Mouse (Mus musculus) stomach, embryonic 15.5 days (tissue): ENCODE data around the gene Prmt1. TPM values are rescaled to one million over a fixed set of nuclear protein-coding genes. Genes with fewer than 3 reads are reported as not detected.
"Not testable (repeated sequence)": the region's sequence is repeated elsewhere in the genome, so short reads cannot be mapped to it uniquely, and the experiment has no call there.

Experiments
- ATAC-seq: fragments of 200-750 bp; cut with Nextera tagmentation; 2 replicates; pipeline ENCODE4 v1.8.0; 2017; ENCODE audit warnings: low read depth, moderate number of reproducible peaks, moderate TSS enrichment; ENCODE audit not compliant: insufficient read depth, low FRiP score
- H3K27ac ChIP-seq: fragments of 300-500 bp; sonication (generic); 2 replicates; pipeline ENCODE4 v1.5.1; 2015; ENCODE audit warnings: mild to moderate bottlenecking, inconsistent platforms
- H3K27me3 ChIP-seq: fragments of 300-500 bp; sonication (generic); replicated peaks from 2 replicates; pipeline ENCODE4 v1.6.1; 2015; ENCODE audit warnings: inconsistent platforms
- H3K36me3 ChIP-seq: fragments of 300-500 bp; sonication (generic); 2 replicates; pipeline ENCODE4 v1.6.1; 2015; ENCODE audit warnings: inconsistent platforms
- H3K4me1 ChIP-seq: fragments of 300-500 bp; sonication (generic); 2 replicates; pipeline ENCODE4 v1.6.1; 2015; ENCODE audit warnings: inconsistent platforms
- H3K4me2 ChIP-seq: fragments of 300-500 bp; sonication (generic); 2 replicates; pipeline ENCODE4 v1.6.1; 2015; ENCODE audit warnings: mild to moderate bottlenecking, inconsistent platforms
- H3K4me3 ChIP-seq: fragments of 300-500 bp; sonication (generic); replicated peaks from 2 replicates; pipeline ENCODE4 v1.5.1; 2015; ENCODE audit warnings: inconsistent platforms
- H3K9ac ChIP-seq: fragments of 300-500 bp; sonication (generic); 2 replicates; pipeline ENCODE4 v1.6.1; 2015; ENCODE audit warnings: inconsistent platforms
- H3K9me3 ChIP-seq: fragments of 300-500 bp; sonication (generic); 2 replicates; pipeline ENCODE4 v1.6.1; 2016; ENCODE audit warnings: inconsistent platforms
- WGBS: fragments of 180-500 bp; shearing (Covaris S2); methylation state at CpG from one replicate; pipeline ENCODE4 v1.1.7; 2015; 5-methylcytosine and 5-hydroxymethylcytosine counted together
- polyA plus RNA-seq: library from polyadenylated mRNA; unstranded; fragments of >200 nt; fragmentation: Nextera tagmentation; extraction: Ambion mirVana; gene quantifications from 2 replicates; pipeline ENCODE4 v1.2.1, GENCODE M21; 2015

Prmt1 gene
- 396 and 430 TPM in 2 replicates for polyA plus RNA-seq

DNA sequence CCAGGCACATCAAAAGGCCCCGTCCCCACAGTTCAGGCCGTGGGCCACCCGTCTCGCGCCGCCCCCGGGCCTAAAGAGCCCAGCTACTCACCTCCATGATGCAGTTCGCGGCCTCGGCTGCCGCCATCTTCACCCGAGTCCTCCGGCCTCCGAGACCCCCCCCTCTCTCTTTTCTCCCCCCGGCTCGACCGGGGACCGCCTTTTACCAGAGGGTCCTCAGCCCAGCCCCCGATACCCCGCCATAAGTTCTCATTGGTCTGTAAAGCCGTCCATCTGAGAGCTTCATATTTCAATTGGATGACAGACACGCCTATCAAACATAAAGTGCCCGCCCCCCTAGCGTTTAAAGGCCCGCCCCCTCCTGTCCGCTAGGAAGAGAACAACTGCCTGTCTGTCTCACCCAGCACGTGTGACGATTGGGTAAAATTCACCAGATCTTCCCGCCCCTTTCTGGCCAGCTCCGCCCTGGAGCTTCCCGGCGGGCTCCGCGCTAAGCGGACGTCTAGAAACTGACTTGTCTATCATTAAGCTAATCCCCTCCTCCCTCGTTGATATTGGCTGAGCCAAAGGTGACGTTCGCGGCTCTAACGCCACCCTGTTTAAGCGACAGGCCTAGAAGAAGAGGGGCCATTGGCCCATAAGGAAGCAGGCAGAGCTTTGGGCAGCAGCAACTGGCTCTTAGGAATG is at the start of gene Prmt1:
TSS of gene Prmt1 (minus strand) at position 377 of the 687 bp plus-strand sequence.
- Histone ChIP-seq H3K4me3 (peak within 1 kb of the TSS; percentile 73), H3K4me1 (peaks cover 33% of the 10 kb centered on the region), H3K27me3 (no peaks in the 10 kb centered on the region), H3K9ac (peak within 1 kb of the TSS; percentile 87), H3K9me3 (no peaks in the 10 kb centered on the region), H3K27ac (peak within 1 kb of the TSS; percentile 96), H3K4me2 (peak within 1 kb of the TSS; percentile 68), H3K36me3 (peaks cover 22% of the 10 kb centered on the region)
- WGBS = under 1% methylated on average over 42 of the region's 42 CpGs
- peak; percentile 96 for ATAC-seq

- Histone ChIP-seq H3K4me1 (no peaks in the 10 kb centered on the region), H3K27ac (no peak overlapping the region), H3K27me3 (no peaks in the 10 kb centered on the region), H3K4me3 (no peak overlapping the region), H3K9ac (no peak overlapping the region), H3K4me2 (no peak overlapping the region), H3K9me3 (no peaks in the 10 kb centered on the region), H3K36me3 (peaks cover 75% of the 10 kb centered on the region)
- WGBS = 80% methylated on average over 3 of the region's 3 CpGs
- no peak for ATAC-seq
These were observed 49.3 kb upstream of the Prmt1 start for GRCm38 (mm10) chr7:45035631-45036030.

GRCm38 (mm10) chr7:45033722-45034359 is 47.5 kb upstream of the Prmt1 start:
- H3K4me1 ChIP-seq = no peaks in the 10 kb centered on the region
- H3K27ac ChIP-seq = no peak overlapping the region
- no peaks in the 10 kb centered on the region for H3K27me3 ChIP-seq
- no peak overlapping the region for H3K9ac ChIP-seq
- H3K4me2 ChIP-seq = no peak overlapping the region
- no peak for ATAC-seq
- no peak overlapping the region for H3K4me3 ChIP-seq
- H3K36me3 ChIP-seq = peaks cover 83% of the 10 kb centered on the region
- 94% methylated on average over 19 of the region's 19 CpGs for WGBS
- H3K9me3 ChIP-seq = no peaks in the 10 kb centered on the region

DNA sequence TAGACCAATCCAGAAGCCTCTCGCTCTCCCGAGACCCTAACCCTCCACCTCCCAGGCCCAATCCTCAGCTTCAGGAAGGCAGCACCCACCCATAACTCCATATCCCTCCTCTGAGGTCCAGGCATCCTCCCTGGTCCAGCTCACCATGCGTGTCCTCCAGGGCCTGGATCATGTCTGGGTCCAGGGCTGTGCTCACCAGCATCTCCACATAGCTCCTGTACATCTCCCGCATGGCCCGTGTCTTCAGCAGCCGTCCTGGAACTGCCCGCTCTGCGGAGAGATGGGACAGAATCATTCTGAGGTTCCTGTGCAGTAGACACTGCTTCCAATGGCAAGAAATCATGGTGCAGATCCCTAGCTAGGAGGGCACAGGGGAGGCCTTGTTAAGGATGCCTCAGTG is 44.5 kb upstream of the Prmt1 start:
- Histone ChIP-seq H3K4me3 (no peak overlapping the region), H3K36me3 (peaks cover 83% of the 10 kb centered on the region), H3K27ac (no peak overlapping the region), H3K27me3 (no peaks in the 10 kb centered on the region), H3K4me1 (no peaks in the 10 kb centered on the region), H3K4me2 (no peak overlapping the region), H3K9ac (no peak overlapping the region), H3K9me3 (no peaks in the 10 kb centered on the region)
- ATAC-seq = no peak
- WGBS = 94% methylated on average over 8 of the region's 8 CpGs

GRCm38 (mm10) chr7:45029995-45030394 is 43.6 kb upstream of the Prmt1 start:
- Histone ChIP-seq H3K9me3 (no peaks in the 10 kb centered on the region), H3K4me2 (no peak overlapping the region), H3K4me1 (peaks cover under 1% of the 10 kb centered on the region; the same call in 1 of the 2 replicates), H3K36me3 (peaks cover 74% of the 10 kb centered on the region), H3K4me3 (no peak overlapping the region), H3K27ac (no peak overlapping the region), H3K9ac (no peak overlapping the region), H3K27me3 (no peaks in the 10 kb centered on the region)
- 92% methylated on average over 6 of the region's 6 CpGs for WGBS
- ATAC-seq = no peak

DNA sequence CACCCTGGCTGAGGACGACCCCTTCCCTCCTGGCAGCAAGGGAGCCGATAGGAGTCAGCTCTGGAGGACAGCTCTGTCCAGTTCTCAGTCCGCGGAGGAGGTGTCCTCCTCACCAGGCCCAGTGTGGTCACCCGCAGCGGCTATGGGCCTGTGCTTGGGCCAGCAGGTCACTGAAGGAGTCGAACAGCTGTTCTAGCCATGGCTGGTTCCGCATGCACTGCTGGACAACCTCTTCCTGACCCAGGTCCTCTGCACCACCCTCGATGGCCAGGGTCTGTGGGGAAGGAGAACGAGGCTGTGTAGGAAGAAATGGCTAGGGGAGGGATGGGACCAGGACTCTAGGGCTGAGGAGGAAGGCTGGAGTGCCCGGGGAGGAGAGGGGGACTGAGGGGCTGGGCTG is 42.0 kb upstream of the Prmt1 start:
- H3K9me3 ChIP-seq = no peaks in the 10 kb centered on the region
- no peak for ATAC-seq
- H3K4me1 ChIP-seq = peaks cover 5% of the 10 kb centered on the region; the same call in 1 of the 2 replicates
- H3K4me2 ChIP-seq = no peak overlapping the region
- H3K36me3 ChIP-seq = peaks cover 58% of the 10 kb centered on the region
- no peaks in the 10 kb centered on the region for H3K27me3 ChIP-seq
- no peak overlapping the region for H3K27ac ChIP-seq
- H3K4me3 ChIP-seq = no peak overlapping the region
- 86% methylated on average over 11 of the region's 11 CpGs for WGBS
- no peak overlapping the region for H3K9ac ChIP-seq

GRCm38 (mm10) chr7:45027761-45028160 is 41.4 kb upstream of the Prmt1 start:
- Histone ChIP-seq H3K27ac (no peak overlapping the region), H3K4me1 (peaks cover 5% of the 10 kb centered on the region; the same call in 1 of the 2 replicates), H3K4me3 (no peak overlapping the region), H3K4me2 (no peak overlapping the region), H3K27me3 (no peaks in the 10 kb centered on the region), H3K9ac (no peak overlapping the region), H3K36me3 (peaks cover 54% of the 10 kb centered on the region), H3K9me3 (no peaks in the 10 kb centered on the region)
- ATAC-seq = no peak
- WGBS = 82% methylated on average over 9 of the region's 9 CpGs

- Histone ChIP-seq H3K27ac (no peak overlapping the region; the same call in 1 of the 2 replicates), H3K4me1 (peaks cover 5% of the 10 kb centered on the region; the same call in 1 of the 2 replicates)
These were observed 39.9 kb upstream of the Prmt1 start for GRCm38 (mm10) chr7:45026256-45026655.

DNA sequence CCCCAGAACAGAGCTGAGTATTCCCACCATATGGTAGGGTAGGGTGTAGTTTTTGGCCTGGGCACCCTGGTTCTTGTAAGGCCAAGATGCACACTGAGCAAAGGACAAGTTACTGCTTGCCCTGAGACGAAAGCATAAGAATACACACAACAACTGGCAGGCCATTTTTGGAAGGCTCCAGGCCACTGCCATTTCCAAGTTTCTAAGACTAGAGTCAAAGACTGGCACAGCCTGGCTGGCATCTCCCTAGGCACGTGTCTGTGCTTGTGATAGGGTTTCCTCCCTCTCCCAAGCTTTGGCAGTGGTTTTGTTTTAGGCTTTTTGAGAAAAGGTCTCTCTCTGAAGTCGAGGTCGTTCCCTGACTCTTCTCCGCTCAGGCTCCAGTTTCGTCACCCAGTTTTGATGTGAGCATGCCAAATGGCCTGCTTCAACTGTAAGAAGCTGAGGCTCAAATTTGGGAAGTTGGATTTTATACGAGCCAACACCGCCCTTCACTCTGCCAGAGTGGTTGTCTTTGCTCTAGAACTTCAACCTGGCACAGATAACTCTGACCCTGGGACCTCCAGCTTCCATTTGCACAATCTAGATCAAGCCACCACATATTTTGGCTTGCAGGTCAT is 39.3 kb upstream of the Prmt1 start:
- H3K4me3 ChIP-seq = no peak overlapping the region
- no peaks in the 10 kb centered on the region for H3K27me3 ChIP-seq
- ATAC-seq = no peak
- no peaks in the 10 kb centered on the region for H3K9me3 ChIP-seq
- peaks cover 8% of the 10 kb centered on the region; the same call in 1 of the 2 replicates for H3K4me1 ChIP-seq
- H3K36me3 ChIP-seq = peaks cover 35% of the 10 kb centered on the region
- H3K9ac ChIP-seq = no peak overlapping the region
- peak overlapping the region; percentile 12; the same call in 1 of the 2 replicates for H3K27ac ChIP-seq
- H3K4me2 ChIP-seq = no peak overlapping the region
- 66% methylated on average over 8 of the region's 8 CpGs for WGBS

More at GRCm38 (mm10) chr7:45026256-45026655, 39.9 kb upstream of the Prmt1 start:
- no peak overlapping the region for H3K4me3 ChIP-seq
- no peak overlapping the region for H3K4me2 ChIP-seq
- H3K9ac ChIP-seq = no peak overlapping the region
- no peaks in the 10 kb centered on the region for H3K9me3 ChIP-seq
- H3K36me3 ChIP-seq = peaks cover 41% of the 10 kb centered on the region
- no peaks in the 10 kb centered on the region for H3K27me3 ChIP-seq
- 63% methylated on average over 2 of the region's 2 CpGs for WGBS
- ATAC-seq = no peak

DNA sequence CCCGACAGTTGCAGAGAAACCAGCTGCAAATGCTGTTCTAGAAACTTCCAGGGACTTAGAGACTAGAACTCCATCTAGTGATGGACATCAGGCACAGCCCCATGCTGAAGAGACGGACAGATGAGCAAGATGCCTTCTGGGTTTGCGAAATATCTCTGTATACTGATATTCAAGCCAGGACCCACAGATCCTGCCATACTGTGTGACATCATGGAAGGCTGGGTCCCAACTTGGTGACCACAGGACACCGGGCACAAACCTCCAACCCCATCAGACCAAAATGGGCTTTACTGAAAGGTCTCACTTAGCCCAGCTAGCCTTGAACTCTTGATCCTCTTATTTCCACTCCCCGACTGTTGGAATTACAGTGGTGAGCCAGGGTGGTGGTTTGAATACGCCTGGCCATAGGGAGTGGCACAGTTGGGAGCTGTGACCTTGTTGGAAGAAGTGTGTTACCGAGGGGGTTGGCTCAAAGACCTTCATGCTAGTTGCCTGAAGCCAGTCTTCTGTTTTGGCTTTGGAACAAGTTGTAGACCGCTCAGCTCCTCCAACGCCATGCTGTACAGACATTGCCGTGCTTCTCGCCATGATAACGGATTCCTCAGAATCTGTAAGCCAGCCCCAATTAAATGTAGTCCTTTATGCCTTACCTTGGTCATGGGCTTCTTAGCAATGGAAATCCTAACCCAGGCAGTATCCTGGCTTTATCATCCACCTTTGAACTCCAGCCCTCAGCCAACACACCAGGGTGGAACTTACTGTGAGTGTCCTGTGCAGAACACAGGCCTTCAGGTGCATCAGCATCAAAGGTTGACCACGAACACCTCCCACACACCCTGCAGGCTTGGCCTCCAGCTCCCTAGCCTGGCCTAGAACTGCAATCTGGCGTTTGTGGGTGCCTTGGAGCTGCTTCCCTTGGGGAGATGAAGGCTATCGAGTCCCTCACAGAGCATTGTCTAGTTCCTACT is 38.2 kb upstream of the Prmt1 start:
- no peak overlapping the region for H3K9ac ChIP-seq
- H3K4me1 ChIP-seq = peaks cover 9% of the 10 kb centered on the region; the same call in 1 of the 2 replicates
- no peaks in the 10 kb centered on the region for H3K27me3 ChIP-seq
- WGBS = 82% methylated on average over 15 of the region's 15 CpGs
- no peaks in the 10 kb centered on the region for H3K9me3 ChIP-seq
- H3K4me3 ChIP-seq = no peak overlapping the region
- no peak overlapping the region for H3K4me2 ChIP-seq
- H3K36me3 ChIP-seq = peaks cover 24% of the 10 kb centered on the region
- no peak for ATAC-seq
- H3K27ac ChIP-seq = no peak overlapping the region

DNA sequence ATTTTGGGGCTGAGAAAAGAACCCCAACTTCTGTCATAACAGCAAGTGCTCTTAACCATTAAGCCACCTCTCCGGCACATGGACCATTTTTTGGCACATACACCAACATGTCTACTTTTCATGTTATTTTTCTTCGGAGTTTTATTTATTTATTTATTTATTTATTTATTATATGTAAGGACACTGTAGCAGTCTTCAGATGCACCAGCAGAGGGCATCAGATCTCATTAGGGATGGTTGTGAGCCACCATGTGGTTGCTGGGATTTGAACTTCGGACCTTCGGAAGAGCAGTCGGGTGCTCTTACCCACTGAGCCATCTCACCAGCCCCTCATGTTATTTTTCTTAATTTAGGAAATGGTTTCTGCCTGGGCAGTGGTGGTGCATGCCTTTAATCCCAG is 37.3 kb upstream of the Prmt1 start:
- ATAC-seq, H3K27ac ChIP-seq, H3K27me3 ChIP-seq, H3K4me2 ChIP-seq, H3K4me3 ChIP-seq, H3K9ac ChIP-seq, H3K9me3 ChIP-seq: not testable (repeated sequence)
- peaks cover 17% of the 10 kb centered on the region for H3K4me1 ChIP-seq
- WGBS = 77% methylated on average over 5 of the region's 5 CpGs
- H3K36me3 ChIP-seq = peaks cover 17% of the 10 kb centered on the region
